Mouse (Mus musculus): ENCODE measurements at regions not wholly inside any gene's neighbourhood (a gene's known extent, or its start where the extent isn't known, plus 50 kb on each side); places are given as distances from the start of the nearest gene placed in this dataset.

DNA sequence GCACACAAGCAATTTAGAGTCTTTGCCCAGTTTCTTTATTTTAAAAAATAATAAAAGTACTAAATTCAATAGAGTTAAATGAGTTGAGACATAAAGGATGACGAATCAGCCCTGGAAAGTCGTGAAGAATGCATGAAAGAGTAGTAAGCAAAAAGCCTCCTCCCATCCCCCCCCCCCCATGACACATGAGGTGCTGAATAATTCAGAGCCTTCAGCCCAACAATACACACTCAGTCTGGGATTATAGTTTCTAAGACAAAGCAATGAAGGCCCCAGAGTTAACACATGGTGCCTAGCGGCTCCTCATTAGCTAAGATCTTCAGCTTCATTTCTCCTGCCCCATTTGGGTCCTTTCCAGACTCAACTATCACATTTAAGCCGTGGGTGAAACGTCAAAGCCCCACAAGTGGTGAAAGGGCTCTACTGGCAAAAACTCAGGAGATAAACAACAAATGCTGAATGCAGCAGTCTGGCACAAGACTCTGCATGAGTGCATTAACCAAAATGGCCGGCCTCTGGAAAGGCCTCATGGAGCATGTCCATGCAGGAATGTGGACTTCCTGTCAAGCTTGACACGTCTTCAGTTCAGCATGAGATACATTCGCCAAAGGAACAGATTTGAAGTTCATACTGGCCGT is 560.9 kb upstream of the Gm26657 start:
- no peaks in the 10 kb centered on the region for H3K79me2 ChIP-seq (ENCODE audit: control insufficient read depth, insufficient read depth)
- no peaks in the 10 kb centered on the region for H3K27me3 ChIP-seq (ENCODE audit: control insufficient read depth, insufficient read depth, insufficient read length)
- H3K36me3 ChIP-seq (ENCODE audit: control insufficient read depth, insufficient read depth) = no peaks in the 10 kb centered on the region
- TF ChIP-seq POLR2A (IDR thresholded peaks at IDR 0.05; ENCODE audit: insufficient read length, low read depth) (no peak), SRF (IDR thresholded peaks at IDR 0.05; ENCODE audit: control insufficient read depth, insufficient read length, low read depth) (no peak), USF1 (IDR thresholded peaks at IDR 0.05; ENCODE audit: low read depth) (no peak), TCF12 (IDR thresholded peaks at IDR 0.05; ENCODE audit: insufficient read depth, poor library complexity, severe bottlenecking) (no peak), MYOD1 (IDR thresholded peaks at IDR 0.05; ENCODE audit: control insufficient read depth in 1 of 3, insufficient read length in 2 of 3, low read depth in 2 of 3) (no peak), CEBPB (IDR thresholded peaks at IDR 0.05; ENCODE audit: insufficient read depth, poor library complexity, severe bottlenecking) (no peak), POLR2AphosphoS2 (IDR thresholded peaks at IDR 0.05; ENCODE audit: insufficient read length, low read depth) (no peak), TCF3 (IDR thresholded peaks at IDR 0.05; ENCODE audit: insufficient read length, low read depth) (no peak), REST (IDR thresholded peaks at IDR 0.05; ENCODE audit: insufficient read depth, insufficient read length) (no peak), MYOG (IDR thresholded peaks at IDR 0.05; ENCODE audit: control insufficient read depth in 1 of 3, insufficient read depth in 1 of 3, insufficient read length in 2 of 3, low read depth in 2 of 3) (no peak), E2F4 (IDR thresholded peaks at IDR 0.05; ENCODE audit: insufficient read depth) (no peak)
- H3K4me2 ChIP-seq (ENCODE audit: low read depth) = no peak overlapping the region
- H3ac ChIP-seq (ENCODE audit: control insufficient read depth, insufficient read length) = no peak overlapping the region
- H3K4me3 ChIP-seq = no peak overlapping the region

DNA sequence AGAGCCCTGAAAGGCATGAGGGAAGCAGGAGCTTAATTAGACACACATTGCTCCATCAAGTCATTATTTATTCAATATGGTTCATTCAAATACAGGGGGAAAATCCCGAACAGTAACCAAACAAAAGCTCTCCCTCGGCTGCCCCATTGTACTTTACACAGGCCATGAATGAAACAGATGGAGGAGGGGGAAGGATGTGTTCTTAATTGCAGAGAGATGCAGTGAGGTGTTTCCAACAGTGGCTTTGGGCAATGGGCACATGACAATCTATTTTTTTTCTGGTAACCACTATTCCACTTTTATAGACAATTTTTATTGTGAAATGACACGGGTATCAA is 578.6 kb upstream of the Gm26657 start:
- Histone ChIP-seq H3K36me3 (ENCODE audit: control insufficient read depth, insufficient read depth) (no peaks in the 10 kb centered on the region), H3ac (ENCODE audit: control insufficient read depth, insufficient read length) (no peak overlapping the region), H3K4me3 (no peak overlapping the region), H3K79me2 (ENCODE audit: control insufficient read depth, insufficient read depth) (no peaks in the 10 kb centered on the region), H3K4me2 (ENCODE audit: low read depth) (no peak overlapping the region), H3K27me3 (ENCODE audit: control insufficient read depth, insufficient read depth, insufficient read length) (no peaks in the 10 kb centered on the region)
- TF ChIP-seq CEBPB (IDR thresholded peaks at IDR 0.05; ENCODE audit: insufficient read depth, poor library complexity, severe bottlenecking) (no peak), SRF (IDR thresholded peaks at IDR 0.05; ENCODE audit: control insufficient read depth, insufficient read length, low read depth) (no peak), E2F4 (IDR thresholded peaks at IDR 0.05; ENCODE audit: insufficient read depth) (no peak), TCF12 (IDR thresholded peaks at IDR 0.05; ENCODE audit: insufficient read depth, poor library complexity, severe bottlenecking) (no peak), MYOG (IDR thresholded peaks at IDR 0.05; ENCODE audit: control insufficient read depth in 1 of 3, insufficient read depth in 1 of 3, insufficient read length in 2 of 3, low read depth in 2 of 3) (no peak), POLR2AphosphoS2 (IDR thresholded peaks at IDR 0.05; ENCODE audit: insufficient read length, low read depth) (no peak), USF1 (IDR thresholded peaks at IDR 0.05; ENCODE audit: low read depth) (no peak), MAX (IDR thresholded peaks at IDR 0.05; ENCODE audit: low read depth) (no peak), REST (IDR thresholded peaks at IDR 0.05; ENCODE audit: insufficient read depth, insufficient read length) (no peak), MYOD1 (IDR thresholded peaks at IDR 0.05; ENCODE audit: control insufficient read depth in 1 of 3, insufficient read length in 2 of 3, low read depth in 2 of 3) (no peak), TCF3 (IDR thresholded peaks at IDR 0.05; ENCODE audit: insufficient read length, low read depth) (no peak), POLR2A (IDR thresholded peaks at IDR 0.05; ENCODE audit: insufficient read length, low read depth) (no peak)

GRCm38 (mm10) chr4:56160551-56161256 is 579.2 kb upstream of the Gm26657 start:
- TF ChIP-seq TCF3 (IDR thresholded peaks at IDR 0.05; ENCODE audit: insufficient read length, low read depth) (no peak), E2F4 (IDR thresholded peaks at IDR 0.05; ENCODE audit: insufficient read depth) (no peak), POLR2AphosphoS2 (IDR thresholded peaks at IDR 0.05; ENCODE audit: insufficient read length, low read depth) (no peak), CEBPB (IDR thresholded peaks at IDR 0.05; ENCODE audit: insufficient read depth, poor library complexity, severe bottlenecking) (no peak), MAX (IDR thresholded peaks at IDR 0.05; ENCODE audit: low read depth) (no peak), SRF (IDR thresholded peaks at IDR 0.05; ENCODE audit: control insufficient read depth, insufficient read length, low read depth) (no peak), POLR2A (IDR thresholded peaks at IDR 0.05; ENCODE audit: insufficient read length, low read depth) (no peak), USF1 (IDR thresholded peaks at IDR 0.05; ENCODE audit: low read depth) (no peak), REST (IDR thresholded peaks at IDR 0.05; ENCODE audit: insufficient read depth, insufficient read length) (no peak), TCF12 (IDR thresholded peaks at IDR 0.05; ENCODE audit: insufficient read depth, poor library complexity, severe bottlenecking) (no peak), MYOG (IDR thresholded peaks at IDR 0.05; ENCODE audit: control insufficient read depth in 1 of 3, insufficient read depth in 1 of 3, insufficient read length in 2 of 3, low read depth in 2 of 3) (no peak), MYOD1 (IDR thresholded peaks at IDR 0.05; ENCODE audit: control insufficient read depth in 1 of 3, insufficient read length in 2 of 3, low read depth in 2 of 3) (no peak)
- Histone ChIP-seq H3K4me3 (no peak overlapping the region), H3ac (ENCODE audit: control insufficient read depth, insufficient read length) (no peak overlapping the region), H3K4me2 (ENCODE audit: low read depth) (no peak overlapping the region), H3K79me2 (ENCODE audit: control insufficient read depth, insufficient read depth) (no peaks in the 10 kb centered on the region), H3K27me3 (ENCODE audit: control insufficient read depth, insufficient read depth, insufficient read length) (no peaks in the 10 kb centered on the region), H3K36me3 (ENCODE audit: control insufficient read depth, insufficient read depth) (no peaks in the 10 kb centered on the region)

DNA sequence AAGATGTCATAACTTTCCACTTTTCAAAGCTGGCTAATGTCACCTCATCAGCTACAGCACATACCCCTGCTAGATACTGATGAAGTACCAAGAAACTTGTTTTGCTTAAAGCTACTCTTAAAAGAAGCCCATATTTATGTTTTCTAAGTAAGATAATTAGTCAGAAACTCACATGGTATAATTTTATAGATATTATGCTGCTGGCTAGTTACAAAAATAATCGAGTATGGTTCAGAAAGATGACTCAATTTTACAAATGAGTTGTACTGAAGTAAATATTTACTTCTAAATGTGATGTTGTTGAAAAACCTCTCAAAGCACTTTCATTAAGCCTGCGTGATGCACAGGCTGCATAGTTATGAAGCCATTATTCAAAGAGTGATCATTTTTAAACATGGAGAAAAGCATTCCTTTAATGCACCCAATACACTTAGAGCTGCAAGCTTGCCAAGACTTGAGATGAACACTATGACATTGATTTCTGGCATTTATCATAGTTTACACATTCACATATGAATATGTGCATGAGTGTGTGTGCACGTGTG is 582.3 kb upstream of the Gm26657 start:
- no peak for TF ChIP-seq TCF3 (IDR thresholded peaks at IDR 0.05; ENCODE audit: insufficient read length, low read depth)
- no peak for TF ChIP-seq MYOD1 (IDR thresholded peaks at IDR 0.05; ENCODE audit: control insufficient read depth in 1 of 3, insufficient read length in 2 of 3, low read depth in 2 of 3)
- no peak for TF ChIP-seq MAX (IDR thresholded peaks at IDR 0.05; ENCODE audit: low read depth)
- no peak for TF ChIP-seq SRF (IDR thresholded peaks at IDR 0.05; ENCODE audit: control insufficient read depth, insufficient read length, low read depth)
- TF ChIP-seq CEBPB (IDR thresholded peaks at IDR 0.05; ENCODE audit: insufficient read depth, poor library complexity, severe bottlenecking) = no peak
- no peak for TF ChIP-seq MYOG (IDR thresholded peaks at IDR 0.05; ENCODE audit: control insufficient read depth in 1 of 3, insufficient read depth in 1 of 3, insufficient read length in 2 of 3, low read depth in 2 of 3)
- TF ChIP-seq USF1 (IDR thresholded peaks at IDR 0.05; ENCODE audit: low read depth) = no peak
- TF ChIP-seq E2F4 (IDR thresholded peaks at IDR 0.05; ENCODE audit: insufficient read depth) = no peak
- TF ChIP-seq REST (IDR thresholded peaks at IDR 0.05; ENCODE audit: insufficient read depth, insufficient read length) = no peak
- H3K79me2 ChIP-seq (ENCODE audit: control insufficient read depth, insufficient read depth) = no peaks in the 10 kb centered on the region
- no peak overlapping the region for H3K4me3 ChIP-seq
- no peaks in the 10 kb centered on the region for H3K36me3 ChIP-seq (ENCODE audit: control insufficient read depth, insufficient read depth)
- H3ac ChIP-seq (ENCODE audit: control insufficient read depth, insufficient read length) = no peak overlapping the region
- H3K27me3 ChIP-seq (ENCODE audit: control insufficient read depth, insufficient read depth, insufficient read length) = no peaks in the 10 kb centered on the region
- no peak overlapping the region for H3K4me2 ChIP-seq (ENCODE audit: low read depth)

Measured in myocyte (in vitro differentiated cells).